Mouse (Mus musculus) liver, adult 2 months (tissue): ENCODE data around the gene Clec2g. TPM values are rescaled to one million over a fixed set of nuclear protein-coding genes. Genes with fewer than 3 reads are reported as not detected.
A peak's percentile ranks its signal among the peaks of the same experiment; 100 is the strongest.

Source experiments
- DNase-seq: peaks from one replicate; pipeline ENCODE4 v3.0.0-alpha.2; 2011; ENCODE audit warnings: low read depth, low spot score; ENCODE audit errors: extremely low read depth
- H3K27ac ChIP-seq: fragments of 200-500 bp; replicated peaks from 2 replicates; pipeline ENCODE4 v1.5.1; 2012; ENCODE audit warnings: low read depth, mild to moderate bottlenecking, control low read depth, inconsistent platforms, low read length; ENCODE audit not compliant: insufficient read depth
- H3K27me3 ChIP-seq: fragments of 200-500 bp; 2 replicates; pipeline ENCODE4 v1.6.1; 2012; ENCODE audit warnings: mild to moderate bottlenecking, moderate library complexity, low read length, inconsistent platforms; ENCODE audit not compliant: control insufficient read depth, insufficient read depth
- H3K36me3 ChIP-seq: fragments of 200-500 bp; 2 replicates; pipeline ENCODE4 v1.6.1; 2012; ENCODE audit warnings: low read length, inconsistent platforms; ENCODE audit not compliant: control insufficient read depth, insufficient read depth
- H3K4me1 ChIP-seq: fragments of 200-500 bp; 2 replicates; pipeline ENCODE4 v1.6.1; 2011; ENCODE audit warnings: low read length; ENCODE audit not compliant: control insufficient read depth, insufficient read depth
- H3K4me3 ChIP-seq: fragments of 200-500 bp; 2 replicates; pipeline ENCODE4 v1.5.1; 2011; ENCODE audit warnings: low read depth, mild to moderate bottlenecking, control low read depth, low read length, moderate library complexity; ENCODE audit not compliant: insufficient read depth
- H3K79me2 ChIP-seq: fragments of 200-500 bp; 2 replicates; pipeline ENCODE4 v1.6.1; 2012; ENCODE audit warnings: inconsistent platforms, mild to moderate bottlenecking, low read length, moderate library complexity; ENCODE audit not compliant: control insufficient read depth, insufficient read depth
- H3K9ac ChIP-seq: fragments of 200-500 bp; 2 replicates; pipeline ENCODE4 v1.6.1; 2012; ENCODE audit warnings: low read depth, mild to moderate bottlenecking, control low read depth, inconsistent platforms, low read length
- CTCF ChIP-seq: fragments of 200-500 bp; IDR thresholded peaks from 2 replicates; pipeline ENCODE4 v1.5.1; 2011; ENCODE audit warnings: low read depth, low read length, control low read depth
- POLR2A ChIP-seq: fragments of 200-500 bp; IDR thresholded peaks from 2 replicates; pipeline ENCODE4 v1.6.1; 2011; ENCODE audit warnings: low read length, control low read depth; ENCODE audit not compliant: insufficient read depth; ENCODE audit errors: extremely low read depth
- WGBS: fragments of 180-500 bp; shearing (Covaris S2); methylation state at CpG from one replicate; pipeline ENCODE4 v1.1.7; 2018; 5-methylcytosine and 5-hydroxymethylcytosine counted together
- polyA plus RNA-seq: library from polyadenylated mRNA; depleted of rRNA; stranded (reverse); fragments of >200 nt; gene quantifications from 2 replicates; pipeline ENCODE4 v1.2.3, GENCODE M21; 2012; rRNA removed
- total RNA-seq: library from RNA; depleted of rRNA; stranded (reverse); fragments of >200 nt; gene quantifications from 2 replicates; pipeline ENCODE4 v1.2.3, GENCODE M21; 2014; rRNA removed

The Clec2g gene
- total and polyA plus RNA-seq, 2 experiments = not detected

GRCm38 (mm10) chr6:129033397-129033796 lies 99.2 kb downstream of the Clec2g start:
- TF ChIP-seq POLR2A = no peak
- peak; percentile 18 for TF ChIP-seq CTCF
- WGBS = 57% methylated on average over 2 of the region's 2 CpGs
- DNase-seq = peak; percentile 39
- Histone ChIP-seq H3K4me1 (no peaks in the 10 kb centered on the region; the same call in 1 of the 2 replicates), H3K27ac (no peak overlapping the region), H3K79me2 (no peaks in the 10 kb centered on the region), H3K27me3 (no peaks in the 10 kb centered on the region), H3K36me3 (no peaks in the 10 kb centered on the region), H3K9ac (no peak overlapping the region), H3K4me3 (no peak overlapping the region)

Other genes starting within 250 kb of the Clec2g start
- not detected in 2 replicates for gene Klrb1, start 211.3 kb upstream of the Clec2g start, total RNA-seq
- gene Klrb1, start 211.3 kb upstream of the Clec2g start, polyA plus RNA-seq = not detected in 2 replicates
- gene Klrb1c, start 145.2 kb upstream of the Clec2g start, total RNA-seq = 0.74 and 1.1 TPM in 2 replicates
- 0.13 and 0.17 TPM in 2 replicates for gene Klrb1c, start 145.2 kb upstream of the Clec2g start, polyA plus RNA-seq
- 0.37 TPM in 1 of 2 replicates, not detected in the other for gene Gm44511, start 108.1 kb upstream of the Clec2g start, total RNA-seq
- not detected in 2 replicates for gene Gm44511, start 108.1 kb upstream of the Clec2g start, polyA plus RNA-seq
- 0.07 and 0.09 TPM in 2 replicates for gene Klrb1b, start 108.0 kb upstream of the Clec2g start, total RNA-seq
- not detected in 2 replicates for gene Klrb1b, start 108.0 kb upstream of the Clec2g start, polyA plus RNA-seq
- 0.60 and 0.65 TPM in 2 replicates for gene Clec2i, start 46.8 kb upstream of the Clec2g start, total RNA-seq
- 0.07 and 0.10 TPM in 2 replicates for gene Clec2i, start 46.8 kb upstream of the Clec2g start, polyA plus RNA-seq
- 1.1 and 3.3 TPM in 2 replicates for gene BC035044, start 43.3 kb upstream of the Clec2g start, total RNA-seq
- gene BC035044, start 43.3 kb upstream of the Clec2g start, polyA plus RNA-seq = 0.15 and 0.31 TPM in 2 replicates
- gene Klrb1f, start 111.5 kb downstream of the Clec2g start, total RNA-seq = not detected in 2 replicates
- gene Klrb1f, start 111.5 kb downstream of the Clec2g start, polyA plus RNA-seq = not detected in 2 replicates
- not detected in 2 replicates for gene Clec2e, start 166.5 kb downstream of the Clec2g start, total RNA-seq
- 0.06 TPM in 1 of 2 replicates, not detected in the other for gene Clec2e, start 166.5 kb downstream of the Clec2g start, polyA plus RNA-seq
- 521 and 532 TPM in 2 replicates for gene Clec2d, start 246.2 kb downstream of the Clec2g start, total RNA-seq
- gene Clec2d, start 246.2 kb downstream of the Clec2g start, polyA plus RNA-seq = 124 and 141 TPM in 2 replicates